Mouse (Mus musculus) frontal cortex, postnatal 36 days (tissue): ENCODE measurements around the gene Idi1.
"Not testable (repeated sequence)": the region's sequence is repeated elsewhere in the genome, so short reads cannot be mapped to it uniquely, and the experiment has no call there.

Experiments
- DNase-seq, 2 experiments: peaks; one replicate each; pipeline ENCODE4 v3.0.0; 2022; ENCODE audit warnings: low spot score in 2 of 2

Gene Idi1

GRCm38 (mm10) chr13:8888603-8889002 lies 3.3 kb downstream of the Idi1 start:
- DNase-seq, result no peak

GRCm38 (mm10) chr13:8905986-8906385 lies 20.7 kb downstream of the Idi1 start:
- DNase-seq, result not testable (repeated sequence)

GRCm38 (mm10) chr13:8913890-8914289 lies 28.6 kb downstream of the Idi1 start:
- DNase-seq, result not testable (repeated sequence)

- no peak for DNase-seq
Observed at GRCm38 (mm10) chr13:8933499-8933898, 48.2 kb downstream of the Idi1 start.

GRCm38 (mm10) chr13:8937611-8938140 lies 52.4 kb downstream of the Idi1 start:
- not testable (repeated sequence) for DNase-seq

GRCm38 (mm10) chr13:8941110-8941509 lies 55.8 kb downstream of the Idi1 start:
- DNase-seq, result not testable (repeated sequence)

- not testable (repeated sequence) for DNase-seq
Observed at GRCm38 (mm10) chr13:8941701-8942100, 56.4 kb downstream of the Idi1 start.
